Mouse (Mus musculus): ENCODE measurements around the gene Cds1. TPM values are rescaled to one million over a fixed set of nuclear protein-coding genes. Genes with fewer than 3 reads are reported as not detected.

The Cds1 gene
- 2.0 and 2.3 TPM in 2 replicates for polyA plus RNA-seq (2015; fragmentation: Nextera tagmentation; extraction: Ambion mirVana)

DNA sequence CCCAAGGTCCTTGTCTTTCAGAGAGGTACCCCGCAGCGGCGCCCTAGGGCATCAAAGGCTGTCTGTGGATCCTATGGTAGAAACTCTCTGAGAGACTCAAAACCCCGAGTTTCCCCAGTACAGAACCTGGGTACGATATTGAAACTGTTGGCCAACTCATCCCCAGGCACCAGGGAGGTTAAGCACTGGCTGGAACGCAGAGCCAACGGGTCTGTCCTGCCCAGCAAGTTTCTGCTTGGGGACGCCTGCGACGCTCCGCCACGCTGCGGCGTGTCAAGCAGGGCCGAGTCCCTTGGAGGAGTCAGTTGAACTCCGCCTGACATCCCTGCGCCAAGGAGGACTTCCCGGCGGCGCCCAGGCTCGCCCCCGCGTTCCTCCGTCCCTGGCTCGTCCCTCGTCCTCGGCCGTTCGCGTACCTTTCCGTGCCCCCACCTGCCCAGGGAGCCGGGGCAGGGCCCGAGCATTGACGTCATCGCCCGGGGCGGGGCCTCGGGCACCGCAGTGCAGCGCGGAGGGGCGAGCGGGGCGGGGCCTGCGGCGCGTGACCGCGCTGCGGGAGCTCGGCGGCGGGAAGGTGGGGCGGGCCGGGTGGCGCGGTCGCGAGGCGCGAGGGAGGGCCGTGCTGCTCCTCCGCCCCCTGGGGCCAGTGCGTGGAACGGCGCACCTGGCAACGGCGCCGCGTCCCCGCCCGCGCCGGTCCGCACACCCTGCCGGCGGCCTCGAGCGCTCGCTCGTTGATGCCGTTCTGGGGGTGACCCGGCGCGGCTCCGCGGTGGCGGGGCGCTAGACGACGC is at the start of gene Cds1:
Gene Cds1 (plus strand): TSS at position 577 of the 794 bp plus-strand sequence.
- peaks cover 73% of the 10 kb centered on the region for H3K27me3 ChIP-seq
- H3K4me2 ChIP-seq = peak within 1 kb of the TSS; percentile 99
- peak within 1 kb of the TSS; percentile 68 for H3K4me3 ChIP-seq
- H3K36me3 ChIP-seq (ENCODE audit: poor library complexity, severe bottlenecking) = no peaks in the 10 kb centered on the region
- peaks cover 11% of the 10 kb centered on the region; the same call in 1 of the 2 replicates for H3K4me1 ChIP-seq
- under 1% methylated on average over 80 of the region's 91 CpGs for WGBS
- ATAC-seq = peak; percentile 94
- no peak within 1 kb of the TSS for H3K27ac ChIP-seq
- no peaks in the 10 kb centered on the region for H3K9me3 ChIP-seq (replicated peaks)
- H3K9ac ChIP-seq = peak within 1 kb of the TSS; percentile 71

DNA sequence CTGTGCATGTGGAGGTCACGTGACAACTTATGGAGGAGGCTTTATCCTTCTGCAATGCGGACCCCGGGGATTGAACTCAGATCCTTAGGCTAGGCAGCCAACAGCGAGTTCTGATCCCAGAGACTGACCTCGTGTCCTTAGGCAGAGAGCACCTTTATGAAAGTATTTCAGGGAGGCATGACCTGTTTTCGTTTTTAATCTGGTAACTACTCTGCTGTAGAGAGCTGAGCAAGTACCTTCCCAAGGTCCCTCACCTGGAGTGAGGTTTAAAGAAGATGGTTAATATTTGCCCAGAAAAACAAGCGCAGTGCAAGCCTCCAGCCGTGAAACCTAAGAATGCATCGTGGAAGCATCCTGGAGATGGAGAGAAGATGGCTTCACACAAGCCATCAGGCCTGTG is 40.7 kb upstream of the Cds1 start:
- Histone ChIP-seq H3K27me3 (no peaks in the 10 kb centered on the region), H3K4me1 (no peaks in the 10 kb centered on the region), H3K4me3 (no peak overlapping the region), H3K27ac (no peak overlapping the region), H3K4me2 (no peak overlapping the region), H3K9me3 (replicated peaks) (no peaks in the 10 kb centered on the region), H3K9ac (no peak overlapping the region), H3K36me3 (ENCODE audit: poor library complexity, severe bottlenecking) (no peaks in the 10 kb centered on the region)
- no peak for ATAC-seq
- 91% methylated on average over 9 of the region's 9 CpGs for WGBS

GRCm38 (mm10) chr5:101724756-101725155 is 40.2 kb upstream of the Cds1 start:
- H3K27ac ChIP-seq = no peak overlapping the region
- H3K9ac ChIP-seq = no peak overlapping the region
- no peak for ATAC-seq
- no peak overlapping the region for H3K4me3 ChIP-seq
- H3K36me3 ChIP-seq (ENCODE audit: poor library complexity, severe bottlenecking) = no peaks in the 10 kb centered on the region
- 93% methylated on average over 16 of the region's 16 CpGs for WGBS
- H3K4me1 ChIP-seq = no peaks in the 10 kb centered on the region
- no peaks in the 10 kb centered on the region for H3K27me3 ChIP-seq
- no peaks in the 10 kb centered on the region for H3K9me3 ChIP-seq (replicated peaks)
- no peak overlapping the region for H3K4me2 ChIP-seq

DNA sequence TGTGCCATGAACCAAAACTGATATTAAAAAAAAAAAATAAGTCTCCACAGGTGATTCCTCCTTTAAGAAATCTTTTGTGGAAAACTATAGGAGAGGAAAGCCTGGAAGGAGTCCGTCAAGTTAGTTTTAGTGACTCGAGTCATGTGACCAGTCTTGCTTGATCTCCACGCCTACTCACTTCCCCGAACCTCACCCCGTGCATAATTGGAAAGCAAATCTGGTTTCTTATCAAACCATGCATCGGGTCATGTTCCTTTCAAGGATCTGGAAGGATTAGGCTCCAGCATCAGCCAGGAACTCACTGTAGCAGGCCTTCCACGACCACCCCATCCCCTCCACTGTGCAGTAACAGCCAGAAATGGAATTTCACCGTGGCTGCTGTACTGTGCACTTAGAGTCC is 39.2 kb upstream of the Cds1 start:
- Histone ChIP-seq H3K36me3 (ENCODE audit: poor library complexity, severe bottlenecking) (no peaks in the 10 kb centered on the region), H3K9ac (no peak overlapping the region), H3K4me1 (no peaks in the 10 kb centered on the region), H3K27ac (no peak overlapping the region), H3K4me3 (no peak overlapping the region), H3K4me2 (no peak overlapping the region), H3K27me3 (no peaks in the 10 kb centered on the region), H3K9me3 (replicated peaks) (no peaks in the 10 kb centered on the region)
- ATAC-seq = no peak
- WGBS = 87% methylated on average over 8 of the region's 8 CpGs

DNA sequence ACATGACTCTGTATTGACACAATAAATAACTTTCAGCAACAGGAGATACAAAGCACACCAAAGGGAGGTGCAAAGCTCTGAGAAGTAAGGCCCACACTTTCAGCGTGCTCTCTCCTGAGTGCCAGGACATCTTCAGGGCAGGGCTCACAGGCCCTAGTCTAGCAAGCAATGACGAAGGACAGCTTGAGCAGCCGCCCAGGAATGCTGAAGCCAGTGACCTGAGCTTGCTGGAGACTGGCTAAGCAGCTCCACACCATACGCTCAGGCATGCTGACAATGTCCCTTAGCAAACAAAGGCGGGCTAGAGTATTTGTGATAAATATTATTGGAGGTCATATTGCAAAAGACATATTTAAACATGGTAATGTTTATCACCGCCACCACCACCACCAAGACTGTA is 38.6 kb upstream of the Cds1 start:
- ATAC-seq = no peak
- Histone ChIP-seq H3K4me2 (no peak overlapping the region), H3K4me1 (no peaks in the 10 kb centered on the region), H3K4me3 (no peak overlapping the region), H3K9ac (no peak overlapping the region), H3K9me3 (replicated peaks) (no peaks in the 10 kb centered on the region), H3K27ac (no peak overlapping the region), H3K36me3 (ENCODE audit: poor library complexity, severe bottlenecking) (no peaks in the 10 kb centered on the region), H3K27me3 (no peaks in the 10 kb centered on the region)
- 88% methylated on average over 6 of the region's 6 CpGs for WGBS

DNA sequence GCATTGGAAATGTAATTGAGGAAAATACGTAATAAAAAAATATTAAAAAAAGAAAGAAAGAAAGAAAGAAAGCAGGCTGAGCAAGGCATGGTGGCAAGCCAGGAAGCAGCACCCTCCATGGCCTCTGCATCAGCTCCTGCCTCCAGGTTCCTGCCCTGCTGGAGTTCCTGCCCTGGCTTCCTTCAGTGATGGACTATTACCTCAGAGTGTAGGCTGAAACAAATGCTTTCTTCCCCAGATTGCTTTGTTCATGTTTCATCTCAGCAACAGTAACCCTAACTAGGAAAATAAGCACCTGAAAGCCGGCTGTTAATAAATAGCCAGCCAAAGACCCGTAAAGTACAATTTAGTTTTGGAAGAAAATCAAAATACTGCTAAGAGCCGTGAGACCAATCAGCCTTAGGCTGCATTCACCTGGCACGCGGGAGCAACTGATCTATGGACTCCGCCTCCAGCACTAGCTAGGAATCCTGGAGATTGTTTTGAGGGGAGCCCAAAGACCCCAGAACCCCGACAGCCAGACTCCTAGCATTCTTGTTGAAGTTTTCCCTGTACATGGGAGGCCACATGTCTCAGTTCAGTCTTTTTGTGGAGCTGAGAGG is 36.5 kb upstream of the Cds1 start:
- H3K27ac ChIP-seq = no peak overlapping the region
- WGBS = 75% methylated on average over 8 of the region's 8 CpGs
- no peak for ATAC-seq
- H3K4me3 ChIP-seq = no peak overlapping the region
- no peak overlapping the region for H3K9ac ChIP-seq
- no peaks in the 10 kb centered on the region for H3K9me3 ChIP-seq (replicated peaks)
- H3K4me2 ChIP-seq = no peak overlapping the region
- no peaks in the 10 kb centered on the region for H3K36me3 ChIP-seq (ENCODE audit: poor library complexity, severe bottlenecking)
- H3K27me3 ChIP-seq = no peaks in the 10 kb centered on the region
- no peaks in the 10 kb centered on the region for H3K4me1 ChIP-seq

DNA sequence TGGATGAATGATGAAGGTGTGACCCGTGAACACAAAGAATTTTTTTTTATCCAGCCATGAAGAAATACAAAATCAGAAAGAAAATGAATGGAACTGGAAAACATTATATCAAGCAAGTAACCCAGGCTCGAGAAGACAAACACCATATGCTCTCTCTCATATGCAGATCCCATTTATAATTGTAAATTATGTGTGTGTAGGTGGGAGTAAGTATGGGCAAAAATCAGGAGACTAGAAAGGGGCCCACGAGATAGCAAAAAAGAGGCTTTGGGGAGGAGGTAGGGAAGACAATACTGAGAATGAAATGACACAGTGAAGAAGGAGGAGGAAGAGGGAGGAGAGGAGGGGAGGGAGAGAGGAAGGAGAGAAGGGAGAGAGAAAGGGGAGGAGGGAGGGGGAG is 27.6 kb upstream of the Cds1 start:
- no peak for ATAC-seq

DNA sequence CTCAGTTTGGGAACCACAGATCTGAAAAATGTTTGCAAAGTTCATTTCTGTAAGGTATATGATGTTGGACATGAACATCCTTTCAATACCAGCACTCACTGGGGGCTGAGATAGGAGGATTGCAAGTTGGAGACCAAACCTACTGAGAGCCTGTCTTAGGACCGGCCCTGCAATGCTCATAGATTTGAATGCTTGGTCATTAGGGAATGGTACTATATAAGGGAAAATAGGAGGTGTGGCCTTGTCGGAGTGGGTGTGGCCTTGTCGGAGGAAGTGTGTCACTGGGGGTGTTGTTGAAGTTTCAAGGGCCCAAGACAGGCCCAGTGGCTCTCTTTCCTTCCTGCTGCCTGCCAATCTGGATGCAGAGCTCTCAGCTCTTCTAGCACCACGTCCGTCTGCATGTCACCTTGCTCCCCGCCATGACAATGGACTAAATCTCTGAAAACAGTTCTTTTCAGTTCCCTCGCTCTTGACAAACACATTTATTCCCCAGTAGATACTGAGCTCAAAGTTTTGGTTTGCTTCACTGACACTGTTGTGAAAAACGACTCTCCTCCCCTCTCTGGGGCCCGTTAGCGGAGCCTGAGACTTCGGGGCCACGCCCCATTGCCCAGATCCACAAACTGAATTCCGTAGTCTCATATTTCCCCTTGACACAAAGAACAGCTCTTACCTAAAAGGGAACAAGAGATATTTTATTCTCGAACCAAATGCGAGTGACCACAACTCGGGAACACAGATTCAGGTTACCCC is 24.3 kb upstream of the Cds1 start:
- H3K9me3 ChIP-seq (replicated peaks) = no peaks in the 10 kb centered on the region
- H3K27me3 ChIP-seq = no peaks in the 10 kb centered on the region
- H3K9ac ChIP-seq = no peak overlapping the region
- ATAC-seq = no peak
- H3K4me1 ChIP-seq = no peaks in the 10 kb centered on the region
- H3K36me3 ChIP-seq (ENCODE audit: poor library complexity, severe bottlenecking) = no peaks in the 10 kb centered on the region
- WGBS = 89% methylated on average over 16 of the region's 16 CpGs
- H3K27ac ChIP-seq = no peak overlapping the region
- no peak overlapping the region for H3K4me3 ChIP-seq
- no peak overlapping the region for H3K4me2 ChIP-seq

More for the DNA sequence above, 27.6 kb upstream of the Cds1 start:
- no peaks in the 10 kb centered on the region for H3K36me3 ChIP-seq (ENCODE audit: poor library complexity, severe bottlenecking)
- no peaks in the 10 kb centered on the region for H3K4me1 ChIP-seq
- no peak overlapping the region for H3K4me2 ChIP-seq
- no peaks in the 10 kb centered on the region for H3K27me3 ChIP-seq
- no peaks in the 10 kb centered on the region for H3K9me3 ChIP-seq (replicated peaks)
- H3K9ac ChIP-seq = no peak overlapping the region
- no peak overlapping the region for H3K4me3 ChIP-seq
- no peak overlapping the region for H3K27ac ChIP-seq
- 79% methylated on average over 3 of the region's 3 CpGs for WGBS

GRCm38 (mm10) chr5:101741224-101741591 is 23.7 kb upstream of the Cds1 start:
- ATAC-seq = no peak
- no peak overlapping the region for H3K9ac ChIP-seq
- no peaks in the 10 kb centered on the region for H3K4me1 ChIP-seq
- H3K27me3 ChIP-seq = no peaks in the 10 kb centered on the region
- no peak overlapping the region for H3K4me3 ChIP-seq
- no peaks in the 10 kb centered on the region for H3K9me3 ChIP-seq (replicated peaks)
- WGBS = 96% methylated on average over 4 of the region's 4 CpGs
- H3K36me3 ChIP-seq (ENCODE audit: poor library complexity, severe bottlenecking) = no peaks in the 10 kb centered on the region
- H3K4me2 ChIP-seq = no peak overlapping the region
- H3K27ac ChIP-seq = no peak overlapping the region

DNA sequence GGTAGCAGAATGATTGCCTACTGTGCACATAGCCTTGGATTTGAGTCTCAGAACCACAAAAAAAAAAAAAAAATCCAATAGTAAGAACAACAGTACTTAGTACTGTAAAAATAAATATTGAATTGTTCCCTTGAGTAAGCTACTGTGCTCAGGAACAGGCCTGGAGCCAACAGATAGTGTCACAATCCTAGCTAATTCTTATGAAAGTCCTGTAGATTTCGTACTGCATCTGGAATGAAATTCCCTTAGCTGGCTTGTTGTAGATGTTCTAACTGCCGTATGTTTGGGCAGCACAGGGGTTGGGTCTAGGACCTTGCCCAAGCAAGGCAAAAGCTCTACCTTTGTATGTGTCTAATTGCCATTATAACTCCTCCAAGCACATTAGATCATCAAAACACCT is 22.9 kb upstream of the Cds1 start:
- WGBS = 89% methylated on average over 2 of the region's 2 CpGs
- H3K4me3 ChIP-seq = no peak overlapping the region

DNA sequence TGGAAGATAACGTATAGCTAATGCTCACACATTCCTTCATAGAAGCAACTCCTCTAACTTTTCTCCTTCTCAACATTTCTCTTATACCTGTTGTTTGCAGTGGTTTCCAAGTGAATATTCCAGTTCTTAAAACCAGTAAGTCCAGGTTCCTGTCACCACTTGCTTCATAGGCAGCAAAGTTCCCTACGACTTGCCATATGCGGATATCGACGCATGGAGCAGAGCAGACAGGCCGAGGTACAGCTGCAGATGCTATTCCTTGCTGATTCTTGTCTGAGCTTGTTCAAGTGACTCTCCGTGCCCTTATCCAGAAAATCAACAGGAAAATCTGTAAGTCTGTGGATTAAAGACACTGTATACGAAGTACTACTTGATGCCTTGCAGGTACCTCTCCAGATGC is 22.5 kb upstream of the Cds1 start:
- Histone ChIP-seq H3K9me3 (replicated peaks) (no peaks in the 10 kb centered on the region), H3K4me1 (no peaks in the 10 kb centered on the region), H3K4me2 (no peak overlapping the region), H3K27me3 (no peaks in the 10 kb centered on the region), H3K9ac (no peak overlapping the region), H3K4me3 (no peak overlapping the region), H3K27ac (no peak overlapping the region), H3K36me3 (ENCODE audit: poor library complexity, severe bottlenecking) (no peaks in the 10 kb centered on the region)
- 94% methylated on average over 8 of the region's 8 CpGs for WGBS
- ATAC-seq = no peak

More for the DNA sequence above, 22.9 kb upstream of the Cds1 start:
- Histone ChIP-seq H3K4me2 (no peak overlapping the region), H3K9ac (no peak overlapping the region), H3K9me3 (replicated peaks) (no peaks in the 10 kb centered on the region), H3K27ac (no peak overlapping the region), H3K27me3 (no peaks in the 10 kb centered on the region), H3K4me1 (no peaks in the 10 kb centered on the region), H3K36me3 (ENCODE audit: poor library complexity, severe bottlenecking) (no peaks in the 10 kb centered on the region)
- no peak for ATAC-seq

DNA sequence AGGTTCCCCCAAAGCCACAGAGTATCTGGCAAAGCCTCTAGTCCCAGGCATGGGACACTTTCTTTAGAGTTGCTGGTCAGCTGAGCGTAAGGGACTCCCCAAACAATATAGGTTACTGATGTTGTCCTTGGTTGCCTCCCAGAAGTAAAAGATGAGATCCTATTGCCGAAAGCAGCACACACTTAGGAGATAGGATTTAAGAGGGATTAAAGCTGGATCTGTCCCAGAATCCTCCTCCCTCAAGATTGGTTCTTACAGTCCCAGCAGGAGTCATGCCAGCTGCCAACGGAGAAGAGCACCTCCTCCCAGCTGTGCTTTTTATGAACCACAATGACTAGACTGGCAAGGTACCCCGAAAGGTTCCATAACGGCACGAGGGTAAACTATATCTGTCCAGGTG is 20.0 kb upstream of the Cds1 start:
- 77% methylated on average over 6 of the region's 6 CpGs for WGBS
- Histone ChIP-seq H3K4me1 (no peaks in the 10 kb centered on the region), H3K4me3 (no peak overlapping the region), H3K36me3 (ENCODE audit: poor library complexity, severe bottlenecking) (no peaks in the 10 kb centered on the region), H3K9me3 (replicated peaks) (no peaks in the 10 kb centered on the region), H3K27ac (no peak overlapping the region), H3K4me2 (no peak overlapping the region), H3K27me3 (no peaks in the 10 kb centered on the region), H3K9ac (no peak overlapping the region)
- ATAC-seq = no peak

All from forebrain, embryonic 13.5 days (tissue).